Mouse (Mus musculus) lung, embryonic 16.5 days (tissue): Measurements from ENCODE around the gene Prkcq. TPM values are rescaled to one million over a fixed set of nuclear protein-coding genes. Genes with fewer than 3 reads are reported as not detected.

Experiments used
- ATAC-seq: fragments of 200-750 bp; cut with Nextera tagmentation; 2 replicates; pipeline ENCODE4 v1.8.0; 2017; ENCODE audit warnings: low read depth, mild to moderate bottlenecking, moderate library complexity
- H3K27ac ChIP-seq: fragments of 300-500 bp; sonication (generic); 2 replicates; pipeline ENCODE4 v1.5.1; 2014; ENCODE audit warnings: mild to moderate bottlenecking, control low read depth, low read length
- H3K27me3 ChIP-seq: fragments of 300-500 bp; sonication (generic); 2 replicates; pipeline ENCODE4 v1.6.1; 2014; ENCODE audit warnings: low read depth, low read length, mixed read lengths; ENCODE audit not compliant: control insufficient read depth, insufficient read depth
- H3K36me3 ChIP-seq: fragments of 300-500 bp; sonication (generic); 2 replicates; pipeline ENCODE4 v1.6.1; 2014; ENCODE audit warnings: low read length; ENCODE audit not compliant: control insufficient read depth, insufficient read depth
- H3K4me1 ChIP-seq: fragments of 300-500 bp; sonication (generic); replicated peaks from 2 replicates; pipeline ENCODE4 v1.6.1; 2014; ENCODE audit warnings: low read length, mixed read lengths; ENCODE audit not compliant: control insufficient read depth, insufficient read depth
- H3K4me2 ChIP-seq: fragments of 300-500 bp; sonication (generic); 2 replicates; pipeline ENCODE4 v1.6.1; 2014; ENCODE audit warnings: low read depth, low read length, control low read depth
- H3K4me3 ChIP-seq: fragments of 300-500 bp; sonication (generic); 2 replicates; pipeline ENCODE4 v1.5.1; 2014; ENCODE audit warnings: mild to moderate bottlenecking, low read length, control low read depth
- H3K9ac ChIP-seq: fragments of 300-500 bp; sonication (generic); 2 replicates; pipeline ENCODE4 v1.6.1; 2014; ENCODE audit warnings: low read length, control low read depth
- H3K9me3 ChIP-seq: fragments of 300-500 bp; sonication (generic); 2 replicates; pipeline ENCODE4 v1.6.1; 2016; ENCODE audit warnings: low read length; ENCODE audit not compliant: control insufficient read depth
- WGBS: fragments of 180-500 bp; shearing (Covaris S2); extraction: QIAGEN DNeasy Blood & Tissue Kit; methylation state at CpG from one replicate; pipeline ENCODE4 v1.1.7; 2014; 5-methylcytosine and 5-hydroxymethylcytosine counted together
- polyA plus RNA-seq: library from polyadenylated mRNA; unstranded; fragments of >200 nt; fragmentation: Nextera tagmentation; extraction: Ambion mirVana; gene quantifications from 2 replicates; pipeline ENCODE4 v1.2.1, GENCODE M21; 2015

Prkcq gene
- polyA plus RNA-seq, 1 experiment from 2014 or later, result 2.4 TPM

- Histone ChIP-seq H3K4me3 (no peak overlapping the region), H3K36me3 (no peaks in the 10 kb centered on the region), H3K4me1 (no peaks in the 10 kb centered on the region), H3K4me2 (no peak overlapping the region), H3K27ac (no peak overlapping the region), H3K9ac (no peak overlapping the region), H3K27me3 (no peaks in the 10 kb centered on the region), H3K9me3 (no peaks in the 10 kb centered on the region)
- no peak for ATAC-seq
- WGBS, result 63% methylated on average over 6 of the region's 6 CpGs
These were observed 21.3 kb downstream of the Prkcq start for GRCm38 (mm10) chr2:11193099-11193618.

GRCm38 (mm10) chr2:11194732-11195340 lies 22.9 kb downstream of the Prkcq start:
- Histone ChIP-seq H3K4me1 (no peaks in the 10 kb centered on the region), H3K9ac (no peak overlapping the region), H3K27me3 (no peaks in the 10 kb centered on the region), H3K27ac (no peak overlapping the region), H3K4me2 (no peak overlapping the region), H3K4me3 (no peak overlapping the region), H3K9me3 (no peaks in the 10 kb centered on the region), H3K36me3 (no peaks in the 10 kb centered on the region)
- ATAC-seq, result no peak
- WGBS, result 62% methylated on average over 5 of the region's 5 CpGs

- Histone ChIP-seq H3K27me3 (no peaks in the 10 kb centered on the region), H3K9ac (no peak overlapping the region), H3K9me3 (no peaks in the 10 kb centered on the region), H3K27ac (no peak overlapping the region), H3K4me3 (no peak overlapping the region), H3K4me2 (no peak overlapping the region), H3K4me1 (no peaks in the 10 kb centered on the region), H3K36me3 (no peaks in the 10 kb centered on the region)
- ATAC-seq, result no peak
- 73% methylated on average over 2 of the region's 2 CpGs for WGBS
These were observed 24.2 kb downstream of the Prkcq start for GRCm38 (mm10) chr2:11196071-11196470.

GRCm38 (mm10) chr2:11196952-11197559 lies 25.1 kb downstream of the Prkcq start:
- WGBS, result 79% methylated on average over 5 of the region's 5 CpGs
- no peaks in the 10 kb centered on the region for H3K27me3 ChIP-seq
- no peak overlapping the region for H3K9ac ChIP-seq
- H3K4me1 ChIP-seq, result no peaks in the 10 kb centered on the region
- no peak overlapping the region for H3K4me3 ChIP-seq
- H3K36me3 ChIP-seq, result no peaks in the 10 kb centered on the region
- no peak overlapping the region for H3K4me2 ChIP-seq
- no peak for ATAC-seq
- H3K27ac ChIP-seq, result no peak overlapping the region
- no peaks in the 10 kb centered on the region for H3K9me3 ChIP-seq

- 59% methylated on average over 5 of the region's 5 CpGs for WGBS
- H3K27me3 ChIP-seq, result no peaks in the 10 kb centered on the region
- H3K36me3 ChIP-seq, result no peaks in the 10 kb centered on the region
- no peak for ATAC-seq
- H3K9me3 ChIP-seq, result no peaks in the 10 kb centered on the region
- no peak overlapping the region for H3K9ac ChIP-seq
- no peaks in the 10 kb centered on the region for H3K4me1 ChIP-seq
- H3K4me2 ChIP-seq, result no peak overlapping the region
- no peak overlapping the region for H3K27ac ChIP-seq
- no peak overlapping the region for H3K4me3 ChIP-seq
These were observed 27.7 kb downstream of the Prkcq start for GRCm38 (mm10) chr2:11199624-11200023.

- WGBS, result 88% methylated on average over 11 of the region's 11 CpGs
- no peaks in the 10 kb centered on the region for H3K36me3 ChIP-seq
- H3K4me3 ChIP-seq, result no peak overlapping the region
- no peak for ATAC-seq
- H3K27ac ChIP-seq, result no peak overlapping the region
- no peaks in the 10 kb centered on the region for H3K27me3 ChIP-seq
- H3K9me3 ChIP-seq, result no peaks in the 10 kb centered on the region
- no peaks in the 10 kb centered on the region for H3K4me1 ChIP-seq
- H3K9ac ChIP-seq, result no peak overlapping the region
- H3K4me2 ChIP-seq, result no peak overlapping the region
These were observed 30.9 kb downstream of the Prkcq start for GRCm38 (mm10) chr2:11202841-11203240.

GRCm38 (mm10) chr2:11203261-11203660 lies 31.4 kb downstream of the Prkcq start:
- no peaks in the 10 kb centered on the region for H3K36me3 ChIP-seq
- 62% methylated on average over 5 of the region's 5 CpGs for WGBS
- no peaks in the 10 kb centered on the region for H3K27me3 ChIP-seq
- H3K9ac ChIP-seq, result no peak overlapping the region
- no peak overlapping the region for H3K4me2 ChIP-seq
- no peaks in the 10 kb centered on the region for H3K9me3 ChIP-seq
- no peak overlapping the region for H3K27ac ChIP-seq
- no peaks in the 10 kb centered on the region for H3K4me1 ChIP-seq
- ATAC-seq, result no peak
- no peak overlapping the region for H3K4me3 ChIP-seq

- H3K4me3 ChIP-seq, result no peak overlapping the region
- H3K9ac ChIP-seq, result no peak overlapping the region
- H3K27ac ChIP-seq, result no peak overlapping the region
- ATAC-seq, result no peak
- WGBS, result 53% methylated on average over 5 of the region's 5 CpGs
- no peaks in the 10 kb centered on the region for H3K36me3 ChIP-seq
- no peaks in the 10 kb centered on the region for H3K27me3 ChIP-seq
- H3K4me2 ChIP-seq, result no peak overlapping the region
- no peaks in the 10 kb centered on the region for H3K4me1 ChIP-seq
- H3K9me3 ChIP-seq, result no peaks in the 10 kb centered on the region
These were observed 32.3 kb downstream of the Prkcq start for GRCm38 (mm10) chr2:11204232-11204631.

GRCm38 (mm10) chr2:11204961-11205360 lies 33.1 kb downstream of the Prkcq start:
- H3K27me3 ChIP-seq, result no peaks in the 10 kb centered on the region
- 78% methylated on average over 9 of the region's 9 CpGs for WGBS
- no peak overlapping the region for H3K4me3 ChIP-seq
- H3K4me1 ChIP-seq, result no peaks in the 10 kb centered on the region
- no peak overlapping the region for H3K9ac ChIP-seq
- no peak overlapping the region for H3K27ac ChIP-seq
- H3K36me3 ChIP-seq, result no peaks in the 10 kb centered on the region
- H3K9me3 ChIP-seq, result no peaks in the 10 kb centered on the region
- no peak for ATAC-seq
- H3K4me2 ChIP-seq, result no peak overlapping the region
